Mouse (Mus musculus) myocyte (in vitro differentiated cells): ENCODE results near the gene Spaca7.

Source experiments
- TCF3 ChIP-seq: IDR thresholded peaks from one replicate; pipeline ENCODE4 v1.6.1; 2011; ENCODE audit warnings: low read depth, control low read depth; ENCODE audit not compliant: insufficient read length
- USF1 ChIP-seq: IDR thresholded peaks from one replicate; pipeline ENCODE4 v1.6.1; 2011; ENCODE audit warnings: low read depth, mild to moderate bottlenecking, control low read depth, moderate library complexity

DNA sequence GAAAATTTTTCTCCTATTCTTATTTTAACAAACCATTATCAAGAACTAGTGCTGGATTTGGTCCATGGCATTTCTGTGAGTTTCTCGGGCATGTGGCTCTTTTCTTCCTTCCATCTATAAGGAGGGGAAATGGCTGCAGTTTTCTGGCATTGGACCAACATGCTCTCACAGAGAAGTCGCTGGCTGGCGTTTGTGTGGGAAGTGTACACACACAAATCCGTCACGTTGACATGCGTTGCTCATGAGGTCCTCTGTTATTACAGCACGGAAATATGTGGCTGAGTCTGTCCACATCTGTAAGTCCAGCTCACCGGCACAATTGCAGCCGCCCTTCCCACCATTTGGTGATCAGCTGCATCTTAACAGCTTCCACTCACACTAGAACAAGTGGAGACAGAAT lies 37.2 kb upstream of the Spaca7 start:
- TF ChIP-seq TCF3 (no peak), USF1 (no peak)
